Mouse (Mus musculus): ENCODE measurements around the gene Klf7. TPM values are rescaled to one million over a fixed set of nuclear protein-coding genes. Genes with fewer than 3 reads are reported as not detected.

The Klf7 gene
- polyA plus RNA-seq, 1 experiment = 219 TPM

DNA sequence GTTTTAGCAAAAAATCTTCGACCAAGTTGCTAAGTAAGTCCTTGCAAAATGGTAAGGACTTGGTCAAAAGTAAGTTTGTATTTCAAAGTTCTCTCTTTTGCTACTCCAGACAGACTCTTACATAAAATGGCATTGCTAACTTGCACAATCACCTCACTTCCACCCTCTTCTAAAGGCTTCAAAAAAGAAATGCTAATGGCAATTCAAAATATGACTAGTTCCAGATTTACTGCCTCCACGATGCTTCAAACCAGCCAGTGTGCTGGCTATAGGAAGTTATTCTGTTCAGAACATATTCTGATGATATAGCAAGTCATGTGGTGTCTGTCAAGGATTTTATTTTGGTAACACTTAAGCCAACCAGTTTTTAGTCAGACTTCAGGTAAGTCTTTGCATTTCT is 41.8 kb downstream of the Klf7 start:
- Histone ChIP-seq H3K4me1 (ENCODE audit: control insufficient read depth, insufficient read depth, low read length) (peaks cover 9% of the 10 kb centered on the region; the same call in 1 of the 2 replicates), H3K27ac (ENCODE audit: insufficient read depth, low read depth, low read length) (no peak overlapping the region), H3K4me3 (ENCODE audit: insufficient read depth, low read depth, low read length) (no peak overlapping the region)
- 89% methylated on average over 2 of the region's 2 CpGs for WGBS
- TF ChIP-seq POLR2A (IDR thresholded peaks at IDR 0.05; ENCODE audit: insufficient read depth, low read depth, low read length) (no peak), CTCF (IDR thresholded peaks at IDR 0.05; ENCODE audit: insufficient read depth, low read depth, low read length) (no peak)

DNA sequence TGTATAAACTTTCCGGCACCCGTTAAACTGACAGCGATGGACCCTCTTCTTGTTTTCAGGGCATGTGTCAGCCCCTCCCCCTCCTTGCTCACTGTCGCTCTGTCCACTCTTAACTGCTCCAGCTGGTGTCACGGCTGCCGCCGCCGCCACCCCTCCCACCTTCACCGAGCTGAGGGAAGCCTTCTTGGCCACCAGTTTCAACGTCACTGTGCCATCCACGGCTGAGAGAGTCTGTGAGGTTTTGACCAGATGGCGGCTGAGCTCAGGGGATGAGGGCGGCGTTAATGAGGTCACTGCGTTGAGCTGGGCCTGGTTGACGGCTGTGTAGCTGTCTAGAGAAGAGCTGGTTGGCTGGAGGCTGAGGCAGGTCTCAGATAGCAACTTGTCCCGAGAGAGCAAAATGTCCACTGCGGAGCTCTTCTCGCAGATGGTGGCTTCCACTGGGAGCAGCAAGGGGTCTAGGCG is 43.3 kb downstream of the Klf7 start:
- TF ChIP-seq CTCF (IDR thresholded peaks at IDR 0.05; ENCODE audit: insufficient read depth, low read depth, low read length) (no peak), POLR2A (IDR thresholded peaks at IDR 0.05; ENCODE audit: insufficient read depth, low read depth, low read length) (no peak)
- WGBS = 90% methylated on average over 20 of the region's 20 CpGs
- no peak overlapping the region for H3K27ac ChIP-seq (ENCODE audit: insufficient read depth, low read depth, low read length)
- H3K4me1 ChIP-seq (ENCODE audit: control insufficient read depth, insufficient read depth, low read length) = peaks cover 9% of the 10 kb centered on the region; the same call in 1 of the 2 replicates
- no peak overlapping the region for H3K4me3 ChIP-seq (ENCODE audit: insufficient read depth, low read depth, low read length)

GRCm38 (mm10) chr1:64078011-64078746 is 43.9 kb downstream of the Klf7 start:
- Histone ChIP-seq H3K4me1 (ENCODE audit: control insufficient read depth, insufficient read depth, low read length) (peaks cover 9% of the 10 kb centered on the region; the same call in 1 of the 2 replicates), H3K27ac (ENCODE audit: insufficient read depth, low read depth, low read length) (no peak overlapping the region), H3K4me3 (ENCODE audit: insufficient read depth, low read depth, low read length) (no peak overlapping the region)
- TF ChIP-seq POLR2A (IDR thresholded peaks at IDR 0.05; ENCODE audit: insufficient read depth, low read depth, low read length) = no peak
- TF ChIP-seq CTCF (IDR thresholded peaks at IDR 0.05; ENCODE audit: insufficient read depth, low read depth, low read length) = no peak
- WGBS = 81% methylated on average over 9 of the region's 9 CpGs

DNA sequence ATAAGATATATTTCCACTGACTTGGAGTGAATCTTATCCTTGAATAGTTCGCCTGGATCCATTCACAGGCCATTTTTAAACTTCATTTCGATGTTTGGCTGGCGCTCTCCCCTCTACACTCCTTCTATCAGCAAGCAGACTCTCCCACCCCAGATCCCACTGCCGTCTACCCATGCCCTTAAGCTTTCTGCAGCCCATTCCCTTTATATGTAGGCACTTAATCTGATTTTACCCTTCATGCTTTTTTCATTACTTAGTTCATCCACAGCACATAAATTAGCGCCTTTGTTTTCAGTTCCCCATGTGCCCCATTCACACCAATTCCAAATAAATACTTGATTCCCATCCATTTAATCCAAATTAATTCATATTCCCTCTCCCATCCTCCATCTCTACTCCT is 48.0 kb downstream of the Klf7 start:
- Histone ChIP-seq H3K27ac (ENCODE audit: insufficient read depth, low read depth, low read length) (no peak overlapping the region), H3K4me1 (ENCODE audit: control insufficient read depth, insufficient read depth, low read length) (peaks cover 11% of the 10 kb centered on the region; the same call in 1 of the 2 replicates), H3K4me3 (ENCODE audit: insufficient read depth, low read depth, low read length) (no peak overlapping the region)
- TF ChIP-seq POLR2A (IDR thresholded peaks at IDR 0.05; ENCODE audit: insufficient read depth, low read depth, low read length) (no peak), CTCF (IDR thresholded peaks at IDR 0.05; ENCODE audit: insufficient read depth, low read depth, low read length) (no peak)
- WGBS = 86% methylated on average over 5 of the region's 5 CpGs

- H3K4me1 ChIP-seq (ENCODE audit: control insufficient read depth, insufficient read depth, low read length) = peaks cover 2% of the 10 kb centered on the region; the same call in 1 of the 2 replicates
- 86% methylated on average over 2 of the region's 2 CpGs for WGBS
- no peak overlapping the region for H3K27ac ChIP-seq (ENCODE audit: insufficient read depth, low read depth, low read length)
- H3K4me3 ChIP-seq (ENCODE audit: insufficient read depth, low read depth, low read length) = no peak overlapping the region
- no peak for TF ChIP-seq POLR2A (IDR thresholded peaks at IDR 0.05; ENCODE audit: insufficient read depth, low read depth, low read length)
- no peak for TF ChIP-seq CTCF (IDR thresholded peaks at IDR 0.05; ENCODE audit: insufficient read depth, low read depth, low read length)
Measured at GRCm38 (mm10) chr1:64070947-64071346, 51.1 kb downstream of the Klf7 start.

DNA sequence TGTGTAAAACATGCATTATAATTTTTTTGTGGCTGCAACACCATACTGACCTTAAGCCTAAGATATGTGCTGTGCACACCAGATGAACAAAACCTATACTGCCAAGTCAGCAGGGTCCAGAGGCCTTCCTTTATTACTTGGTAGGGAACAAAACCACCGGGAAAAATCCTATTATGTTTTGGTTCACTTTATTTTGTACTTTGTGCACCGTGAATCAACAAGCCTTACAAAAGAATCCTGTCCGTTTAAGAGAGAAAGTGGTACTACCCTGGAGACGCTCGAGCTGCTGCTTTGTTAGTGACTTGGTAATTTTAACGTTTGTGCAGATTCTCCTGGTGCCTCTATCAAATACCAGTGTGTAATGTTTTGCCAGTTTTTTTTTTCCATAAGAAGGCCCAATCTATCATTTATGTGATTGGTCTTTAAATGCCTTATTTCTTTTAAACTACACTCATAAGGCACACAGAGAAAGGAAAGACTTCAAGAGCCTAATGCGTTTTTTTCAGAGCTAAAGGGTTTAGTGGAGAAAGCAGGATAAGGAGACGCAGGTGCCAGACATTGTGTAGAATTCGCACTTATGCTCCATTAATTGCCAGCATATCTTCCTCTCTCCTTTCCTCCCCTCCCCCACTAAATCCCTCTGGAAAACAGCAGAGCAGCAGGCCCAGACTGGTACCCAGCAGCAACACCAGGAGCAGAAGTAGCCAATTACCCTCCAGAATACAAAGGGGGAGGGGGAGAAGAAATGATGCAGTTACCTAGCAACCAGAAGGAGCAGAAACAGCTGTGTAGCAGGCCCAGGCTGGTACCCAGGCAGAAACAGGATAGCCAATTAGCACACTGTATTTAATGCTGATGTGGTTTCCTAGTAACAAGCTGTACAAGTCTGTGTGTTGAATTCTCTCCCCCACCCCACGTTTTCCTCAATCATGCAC is 55.5 kb downstream of the Klf7 start:
- no peak overlapping the region for H3K4me3 ChIP-seq (ENCODE audit: insufficient read depth, low read depth, low read length)
- no peak for TF ChIP-seq POLR2A (IDR thresholded peaks at IDR 0.05; ENCODE audit: insufficient read depth, low read depth, low read length)
- TF ChIP-seq CTCF (IDR thresholded peaks at IDR 0.05; ENCODE audit: insufficient read depth, low read depth, low read length) = no peak
- 9% methylated on average over 10 of the region's 10 CpGs for WGBS
- peak overlapping the region; percentile 89 for H3K27ac ChIP-seq (ENCODE audit: insufficient read depth, low read depth, low read length)
- H3K4me1 ChIP-seq (ENCODE audit: control insufficient read depth, insufficient read depth, low read length) = peaks cover 5% of the 10 kb centered on the region

DNA sequence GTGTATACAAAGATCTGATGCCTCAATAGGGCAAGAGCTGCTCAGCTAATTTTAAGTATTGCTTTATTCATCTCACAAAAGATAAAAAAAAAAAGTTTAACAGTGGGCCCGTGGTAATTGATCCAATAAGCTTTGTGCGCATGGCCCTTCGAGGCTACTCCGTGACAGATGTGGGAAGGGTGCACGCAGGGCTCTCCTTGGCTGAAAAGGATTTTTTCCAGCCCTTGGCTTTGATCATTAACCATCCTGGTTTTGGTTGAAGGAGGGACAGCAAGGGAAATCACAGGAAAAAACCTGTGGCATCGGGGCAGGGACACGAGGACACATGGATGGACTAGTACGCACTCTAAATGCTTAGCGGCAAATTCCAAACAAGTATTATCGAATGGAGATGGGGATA is 60.6 kb downstream of the Klf7 start:
- WGBS = 80% methylated on average over 10 of the region's 10 CpGs
- Histone ChIP-seq H3K4me1 (ENCODE audit: control insufficient read depth, insufficient read depth, low read length) (peaks cover 15% of the 10 kb centered on the region), H3K4me3 (ENCODE audit: insufficient read depth, low read depth, low read length) (no peak overlapping the region), H3K27ac (ENCODE audit: insufficient read depth, low read depth, low read length) (no peak overlapping the region)
- no peak for TF ChIP-seq CTCF (IDR thresholded peaks at IDR 0.05; ENCODE audit: insufficient read depth, low read depth, low read length)

DNA sequence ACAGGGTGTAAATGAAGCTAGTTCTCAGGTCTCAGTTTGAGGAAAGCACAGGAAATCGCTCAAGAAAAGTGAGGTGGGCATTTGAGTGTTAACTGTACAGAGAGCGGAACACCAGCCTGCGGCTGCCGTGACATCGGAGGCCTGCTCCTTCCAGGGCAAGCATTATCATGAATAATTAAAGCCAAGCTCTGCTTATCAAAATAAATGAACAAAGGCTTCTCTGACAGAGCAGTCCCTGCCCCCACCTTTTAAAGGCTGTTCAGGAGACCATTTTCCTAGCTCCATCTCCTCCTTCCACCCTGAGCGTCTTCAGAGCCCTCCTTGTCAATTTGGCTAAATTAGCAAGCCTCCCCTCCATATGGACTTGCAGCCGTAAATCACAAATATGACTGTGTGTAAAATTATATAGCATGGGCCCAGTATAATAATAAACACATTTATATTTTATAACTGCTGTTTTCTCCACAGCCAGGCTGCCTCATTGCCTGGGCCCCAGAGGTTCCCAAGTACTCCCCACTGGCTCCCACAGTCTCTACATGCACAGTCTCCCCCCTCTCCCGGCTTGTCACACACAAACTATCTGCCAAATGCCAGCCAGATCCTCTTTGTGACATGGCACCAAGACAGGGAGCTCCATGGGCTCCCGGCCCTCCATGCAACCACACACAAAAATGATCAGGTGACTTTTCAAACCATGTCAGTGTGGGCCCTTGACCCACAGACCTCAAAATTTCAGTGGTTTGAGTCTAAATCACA is 61.2 kb downstream of the Klf7 start:
- Histone ChIP-seq H3K27ac (ENCODE audit: insufficient read depth, low read depth, low read length) (no peak overlapping the region), H3K4me1 (ENCODE audit: control insufficient read depth, insufficient read depth, low read length) (peaks cover 15% of the 10 kb centered on the region), H3K4me3 (ENCODE audit: insufficient read depth, low read depth, low read length) (no peak overlapping the region)
- TF ChIP-seq CTCF (IDR thresholded peaks at IDR 0.05; ENCODE audit: insufficient read depth, low read depth, low read length) (no peak), POLR2A (IDR thresholded peaks at IDR 0.05; ENCODE audit: insufficient read depth, low read depth, low read length) (no peak)
- WGBS = 53% methylated on average over 9 of the region's 9 CpGs

Measured in olfactory bulb, adult 2 months (tissue).